Mouse (Mus musculus) MEL (cell line): Measurements from ENCODE around the gene Grin3b.

Source experiments
- EP300 ChIP-seq, 2 experiments: IDR thresholded peaks; 2 replicates each; pipeline ENCODE4 v1.6.1; 2011; ENCODE audit warnings: improper control_type of control experiment in 2 of 2, low read length in 2 of 2, low read depth in 1 of 2, mild to moderate bottlenecking in 1 of 2
- ZMIZ1 ChIP-seq: IDR thresholded peaks from 2 replicates; pipeline ENCODE4 v1.6.1; 2012; ENCODE audit warnings: low read depth, mild to moderate bottlenecking, inconsistent platforms, low read length, improper control_type of control experiment, moderate library complexity

- no peak for TF ChIP-seq EP300 (IDR thresholded peaks at IDR 0.05; ENCODE audit: low read depth in 1 of 2, low read length in 2 of 2)
- TF ChIP-seq ZMIZ1 = no peak
Measured at GRCm38 (mm10) chr10:79921572-79921971, 48.9 kb upstream of the Grin3b start.
